Mouse (Mus musculus) retina, postnatal 1 day (tissue): ENCODE measurements around the gene Sept9.

Experiments
- DNase-seq: peaks from one replicate; pipeline ENCODE4 v3.0.0-alpha.2; 2012

Sept9 gene

GRCm38 (mm10) chr11:117225531-117226213 lies 26.2 kb downstream of the Sept9 start:
- DNase-seq = no peak

DNA sequence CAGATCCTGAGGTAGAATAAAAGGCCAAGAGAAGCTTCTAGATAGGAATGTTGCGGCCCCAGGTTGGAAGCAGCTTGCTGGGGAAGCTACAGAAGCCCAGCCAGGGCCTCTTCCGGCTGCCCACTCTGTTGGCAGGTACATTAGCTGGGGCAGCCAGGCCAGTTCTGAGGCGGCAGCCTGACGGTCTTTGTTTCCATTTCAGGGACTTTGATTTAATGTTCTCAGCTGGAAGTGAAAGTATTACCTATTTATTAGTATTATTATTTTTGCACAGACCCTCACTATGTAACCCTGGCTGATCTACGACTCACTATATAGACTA lies 26.7 kb downstream of the Sept9 start:
- no peak for DNase-seq

- DNase-seq = no peak
Measured at GRCm38 (mm10) chr11:117228139-117228538, 28.7 kb downstream of the Sept9 start.

GRCm38 (mm10) chr11:117231551-117231950 lies 32.1 kb downstream of the Sept9 start:
- DNase-seq = no peak

DNA sequence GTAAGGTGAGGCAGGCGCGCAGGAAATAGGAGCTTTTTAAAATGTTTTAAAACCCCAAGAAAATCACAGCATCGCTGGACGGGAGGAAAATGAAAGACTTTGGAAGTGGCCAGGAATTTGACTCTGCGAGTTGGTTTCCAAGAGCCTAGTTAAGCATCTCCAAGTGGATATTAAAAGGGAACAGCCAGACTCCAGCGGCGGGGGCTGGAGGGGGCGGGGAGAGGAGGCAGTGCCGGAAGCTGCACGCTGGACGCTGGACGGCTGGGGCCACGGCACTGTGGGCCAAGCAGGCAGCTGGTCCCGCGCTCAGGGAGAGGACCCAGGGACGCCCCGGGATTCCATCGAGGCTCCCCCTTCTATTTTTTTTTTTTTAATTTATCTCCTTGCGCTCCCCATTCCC lies 32.6 kb downstream of the Sept9 start:
- DNase-seq = no peak

GRCm38 (mm10) chr11:117232886-117233458 lies 33.5 kb downstream of the Sept9 start:
- no peak for DNase-seq

GRCm38 (mm10) chr11:117233818-117234217 lies 34.4 kb downstream of the Sept9 start:
- no peak for DNase-seq

- DNase-seq = no peak
Measured at GRCm38 (mm10) chr11:117235086-117235897, 35.8 kb downstream of the Sept9 start.

- no peak for DNase-seq
Measured at GRCm38 (mm10) chr11:117235898-117236459, 36.5 kb downstream of the Sept9 start.

DNA sequence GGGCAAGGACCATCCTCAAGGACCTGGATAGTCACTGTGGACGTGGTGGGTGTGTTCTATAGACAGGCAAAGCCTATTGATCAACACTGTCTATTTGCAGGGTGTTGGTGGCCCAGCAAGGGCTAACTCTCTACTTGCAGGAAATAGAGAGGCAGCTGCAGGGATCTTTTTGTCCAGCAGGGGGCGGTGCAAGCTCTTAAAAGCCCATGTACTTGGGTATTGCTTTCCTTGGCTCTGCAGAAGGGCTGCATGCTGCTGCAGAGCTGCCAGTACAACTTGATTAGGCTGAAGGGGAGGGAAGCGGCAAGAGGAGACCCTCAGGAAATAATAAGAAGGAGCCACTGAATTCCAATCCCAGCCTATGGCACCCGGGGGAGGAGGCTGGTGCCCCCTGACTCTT lies 38.7 kb downstream of the Sept9 start:
- DNase-seq = peak; percentile 91

- DNase-seq = no peak
Measured at GRCm38 (mm10) chr11:117239617-117240016, 40.2 kb downstream of the Sept9 start.

DNA sequence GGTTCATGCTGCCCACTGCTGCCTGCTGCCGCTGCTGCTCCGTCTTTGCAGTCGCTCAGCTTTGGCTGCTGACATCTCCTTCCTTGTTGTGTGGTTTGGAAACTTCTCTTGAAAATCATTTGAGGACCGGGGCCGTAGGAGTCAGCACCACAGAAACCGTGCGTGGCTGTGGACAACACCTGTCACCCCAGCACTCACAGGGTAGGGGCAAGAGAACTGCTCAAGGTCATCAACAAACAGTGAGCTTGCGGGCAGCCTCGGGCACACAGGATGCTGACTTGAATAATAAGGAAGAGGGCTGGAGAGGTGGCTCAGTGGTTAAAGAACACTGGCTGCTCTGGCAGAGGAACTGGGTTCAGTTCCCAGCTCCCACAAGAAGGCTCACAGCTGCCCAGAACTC lies 40.9 kb downstream of the Sept9 start:
- no peak for DNase-seq

DNA sequence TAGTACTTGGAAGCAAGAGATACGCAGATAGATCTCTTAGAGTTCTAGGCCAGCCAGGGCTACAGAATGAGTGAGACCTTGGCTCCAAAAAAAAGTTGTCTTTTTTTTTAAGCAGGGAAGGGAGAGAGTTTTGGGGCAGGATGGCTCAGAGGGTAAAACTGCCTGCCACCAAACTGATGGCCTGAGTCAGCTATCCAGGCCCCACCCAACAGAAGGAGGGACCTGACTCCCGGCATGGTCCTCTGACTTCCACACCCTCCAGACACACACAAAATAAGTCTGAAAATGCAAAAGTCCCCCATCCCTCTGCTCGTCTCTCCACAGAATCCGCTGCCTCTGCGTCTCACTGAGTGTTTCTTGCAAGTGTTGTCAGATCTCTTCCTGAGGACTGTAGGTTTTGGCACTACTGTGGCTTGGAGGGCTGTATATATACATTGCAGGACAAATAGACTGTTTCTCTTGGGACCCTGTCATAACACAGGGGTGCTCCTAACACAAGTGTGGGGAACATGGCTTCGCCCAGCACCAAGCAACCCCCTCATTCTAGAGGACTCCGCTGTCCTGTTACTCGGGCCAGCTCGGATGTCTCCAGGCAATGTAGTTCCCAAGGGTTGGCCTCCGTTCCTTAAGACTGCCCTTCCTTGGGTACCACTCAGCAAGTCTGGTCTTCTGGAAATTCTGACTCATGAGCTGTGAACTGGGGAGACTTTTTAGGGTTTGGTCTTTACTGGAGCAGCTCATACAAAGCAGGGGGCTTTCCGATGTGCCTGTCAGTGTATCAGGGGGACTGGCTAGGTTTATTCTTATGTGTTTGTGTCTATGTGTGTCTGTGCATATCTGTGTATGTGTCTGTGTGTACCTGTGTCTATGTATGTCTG lies 41.6 kb downstream of the Sept9 start:
- DNase-seq = no peak

- no peak for DNase-seq
Measured at GRCm38 (mm10) chr11:117242339-117243084, 43.1 kb downstream of the Sept9 start.

DNA sequence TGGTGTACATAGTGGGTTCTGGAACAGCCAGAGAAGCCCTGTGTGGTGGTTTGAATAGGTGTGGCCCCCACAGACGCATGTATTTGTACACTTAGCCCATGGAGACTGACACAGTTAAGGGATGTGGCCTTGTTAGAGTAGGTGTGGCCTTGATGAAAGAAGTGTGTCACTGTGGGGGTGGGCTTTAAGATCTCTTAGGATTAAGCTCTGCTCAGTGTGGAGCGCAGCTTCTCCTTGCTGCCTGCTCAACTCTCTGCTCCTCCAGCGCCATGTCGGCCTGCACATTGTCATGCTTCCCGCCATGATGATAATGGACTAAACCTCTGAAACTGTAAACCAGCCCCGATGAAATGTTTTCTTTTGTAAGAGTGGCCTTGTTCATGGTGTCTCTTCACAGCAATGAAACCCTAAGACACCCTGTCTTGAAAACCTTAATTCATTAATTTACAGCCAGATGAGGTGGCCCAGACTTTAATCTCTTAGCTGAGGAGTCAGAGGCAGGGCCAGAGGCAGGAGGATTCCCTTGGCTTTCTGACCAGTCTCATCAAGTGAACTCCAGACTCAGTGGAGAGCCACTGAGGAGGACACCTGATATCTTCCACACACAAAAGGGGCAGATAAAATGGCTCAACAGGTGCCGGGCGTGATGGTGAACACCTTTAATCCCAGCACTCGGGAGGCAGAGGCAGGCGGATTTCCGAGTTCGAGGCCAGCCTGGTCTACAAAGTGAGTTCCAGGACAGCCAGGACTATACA lies 44.3 kb downstream of the Sept9 start:
- no peak for DNase-seq

DNA sequence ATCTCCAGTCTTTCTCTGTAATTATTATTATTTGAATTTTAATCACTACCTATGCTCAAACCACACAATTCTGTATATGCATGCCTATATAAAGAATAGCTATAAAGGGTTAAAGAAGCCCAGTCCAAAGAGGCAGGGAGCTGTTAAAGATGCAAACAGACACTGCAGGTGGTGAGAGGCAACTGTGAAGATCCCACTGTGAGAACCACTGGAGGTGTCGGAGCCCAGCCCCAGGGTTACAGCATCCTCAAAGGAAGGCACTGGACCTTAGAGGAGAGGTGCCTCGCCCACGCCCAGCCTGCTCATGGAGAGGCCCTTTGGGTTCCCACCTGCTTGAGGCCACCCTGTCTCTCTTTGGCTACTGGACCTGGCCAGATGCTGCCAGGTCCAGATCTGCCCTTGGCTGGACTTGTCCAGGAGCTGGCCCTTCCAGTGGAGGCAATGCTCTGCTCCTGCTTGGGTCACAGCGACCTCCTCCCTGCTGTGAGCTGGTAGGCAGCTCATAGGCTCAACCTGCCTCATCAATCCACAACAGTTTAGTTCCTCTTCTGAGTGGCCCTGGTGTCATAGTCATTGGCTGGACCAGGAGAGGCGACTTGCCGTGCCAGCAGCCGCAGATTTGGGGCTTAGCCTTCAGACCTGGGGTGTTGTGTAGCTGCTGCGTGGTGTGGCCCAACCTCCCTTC lies 45.7 kb downstream of the Sept9 start:
- DNase-seq = no peak

DNA sequence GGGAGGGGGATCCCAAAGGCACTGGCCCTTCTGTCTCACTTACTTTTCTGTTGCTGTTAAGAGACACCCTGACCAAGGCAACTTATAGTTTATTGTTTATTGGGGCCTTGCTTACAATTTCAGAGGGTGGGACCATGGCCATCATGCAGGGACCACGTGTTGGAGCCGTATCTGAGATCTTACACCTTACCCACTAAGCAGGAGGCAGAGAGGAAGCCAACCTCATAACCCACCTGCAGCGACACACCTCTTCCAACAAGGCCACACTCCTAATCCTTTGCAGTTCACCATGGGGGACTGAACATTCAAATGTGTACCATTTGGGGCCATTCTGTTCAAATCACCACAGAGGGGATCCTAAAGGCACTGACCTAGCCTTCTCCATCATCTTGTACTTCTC lies 46.4 kb downstream of the Sept9 start:
- DNase-seq = no peak

- DNase-seq = no peak
Measured at GRCm38 (mm10) chr11:117246286-117246685, 46.8 kb downstream of the Sept9 start.

DNA sequence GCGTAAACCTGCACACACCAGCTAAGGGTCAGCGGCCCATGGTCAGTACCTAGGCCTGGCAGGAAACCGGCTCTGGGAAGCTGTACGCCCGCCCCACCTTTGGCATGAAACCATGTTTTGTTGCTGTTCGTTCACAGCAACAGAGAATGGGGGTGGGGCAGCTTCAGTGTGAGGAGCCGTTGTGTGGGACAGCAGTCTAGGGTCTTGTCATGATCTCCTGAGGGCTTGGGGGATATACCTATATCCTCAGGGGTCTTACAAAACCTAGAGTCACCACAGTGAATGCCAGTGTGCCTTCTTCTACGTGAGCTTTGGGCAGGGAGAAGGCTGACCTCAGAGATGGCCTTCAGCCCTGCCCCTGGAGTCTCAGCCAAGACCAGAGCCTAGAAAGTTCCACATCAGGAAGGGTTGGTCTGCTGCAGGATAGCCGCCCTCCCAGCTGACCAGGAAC lies 47.5 kb downstream of the Sept9 start:
- DNase-seq = no peak

DNA sequence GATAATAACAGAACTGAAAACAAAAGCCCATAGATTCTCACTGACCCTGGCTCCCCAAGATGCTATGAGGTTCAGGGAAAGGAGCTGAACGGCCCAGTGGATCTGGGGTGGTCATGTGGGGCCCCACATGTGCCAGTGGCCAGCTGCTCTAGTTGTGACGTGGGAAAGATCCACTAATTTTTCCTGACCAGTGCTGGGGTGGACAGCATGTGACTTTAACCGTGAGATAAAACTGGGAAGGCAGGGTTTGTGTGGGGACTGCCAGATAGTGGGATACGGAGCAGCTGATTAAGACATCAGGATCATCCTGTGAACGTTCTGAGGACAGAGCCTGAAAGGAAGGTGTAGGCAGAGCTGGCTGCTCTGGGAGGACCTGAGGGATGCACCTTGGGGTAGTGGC lies 48.1 kb downstream of the Sept9 start:
- no peak for DNase-seq
